Mouse (Mus musculus): Measurements from ENCODE around the gene Car9.

DNA sequence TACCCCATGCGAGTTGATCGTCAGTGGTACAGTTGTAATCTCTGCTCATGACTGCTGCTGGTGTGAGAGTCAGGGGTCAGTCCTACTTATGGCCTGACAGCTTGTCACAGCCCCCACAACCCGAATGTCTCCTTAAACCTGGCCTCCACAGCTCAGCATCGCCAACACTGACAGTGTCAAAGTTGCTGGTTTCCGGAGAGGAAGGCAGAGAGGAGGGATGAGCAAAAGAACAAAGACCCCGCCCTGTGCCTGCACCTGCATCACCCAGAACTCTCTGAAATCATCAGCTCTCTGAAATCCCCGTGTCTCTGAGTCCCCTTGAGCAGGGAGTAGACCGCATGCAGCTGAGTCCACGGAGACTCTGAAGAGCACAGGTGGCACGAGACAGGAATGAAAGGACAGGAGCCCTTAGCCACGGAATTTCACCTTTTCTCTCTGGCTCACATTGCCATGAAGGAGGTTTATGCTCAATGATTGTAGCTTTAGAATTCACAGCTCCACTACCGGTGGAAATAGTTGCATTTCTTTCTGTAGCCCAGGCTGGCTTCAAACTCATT is 23.2 kb upstream of the Car9 start, which contains the start of gene Sit1:
- TF ChIP-seq EP300 (IDR thresholded peaks at IDR 0.05; ENCODE audit: low read depth) (no peak), CTCF (IDR thresholded peaks at IDR 0.05; ENCODE audit: low read depth) (no peak)

Data from liver, postnatal 0 days (tissue).